Mouse (Mus musculus) liver, adult 2 months (tissue): Measurements from ENCODE around the gene Serpinc1. TPM values are rescaled to one million over a fixed set of nuclear protein-coding genes. Genes with fewer than 3 reads are reported as not detected.

Experiments used
- DNase-seq: peaks from one replicate; pipeline ENCODE4 v3.0.0-alpha.2; 2011; ENCODE audit warnings: low read depth, low spot score; ENCODE audit errors: extremely low read depth
- H3K27ac ChIP-seq: fragments of 200-500 bp; replicated peaks from 2 replicates; pipeline ENCODE4 v1.5.1; 2012; ENCODE audit warnings: low read depth, mild to moderate bottlenecking, control low read depth, inconsistent platforms, low read length; ENCODE audit not compliant: insufficient read depth
- H3K27me3 ChIP-seq: fragments of 200-500 bp; 2 replicates; pipeline ENCODE4 v1.6.1; 2012; ENCODE audit warnings: mild to moderate bottlenecking, moderate library complexity, low read length, inconsistent platforms; ENCODE audit not compliant: control insufficient read depth, insufficient read depth
- H3K36me3 ChIP-seq: fragments of 200-500 bp; 2 replicates; pipeline ENCODE4 v1.6.1; 2012; ENCODE audit warnings: low read length, inconsistent platforms; ENCODE audit not compliant: control insufficient read depth, insufficient read depth
- H3K4me1 ChIP-seq: fragments of 200-500 bp; 2 replicates; pipeline ENCODE4 v1.6.1; 2011; ENCODE audit warnings: low read length; ENCODE audit not compliant: control insufficient read depth, insufficient read depth
- H3K4me3 ChIP-seq: fragments of 200-500 bp; 2 replicates; pipeline ENCODE4 v1.5.1; 2011; ENCODE audit warnings: low read depth, mild to moderate bottlenecking, control low read depth, low read length, moderate library complexity; ENCODE audit not compliant: insufficient read depth
- H3K79me2 ChIP-seq: fragments of 200-500 bp; 2 replicates; pipeline ENCODE4 v1.6.1; 2012; ENCODE audit warnings: inconsistent platforms, mild to moderate bottlenecking, low read length, moderate library complexity; ENCODE audit not compliant: control insufficient read depth, insufficient read depth
- H3K9ac ChIP-seq: fragments of 200-500 bp; 2 replicates; pipeline ENCODE4 v1.6.1; 2012; ENCODE audit warnings: low read depth, mild to moderate bottlenecking, control low read depth, inconsistent platforms, low read length
- CTCF ChIP-seq: fragments of 200-500 bp; IDR thresholded peaks from 2 replicates; pipeline ENCODE4 v1.5.1; 2011; ENCODE audit warnings: low read depth, low read length, control low read depth
- POLR2A ChIP-seq: fragments of 200-500 bp; IDR thresholded peaks from 2 replicates; pipeline ENCODE4 v1.6.1; 2011; ENCODE audit warnings: low read length, control low read depth; ENCODE audit not compliant: insufficient read depth; ENCODE audit errors: extremely low read depth
- WGBS: fragments of 180-500 bp; shearing (Covaris S2); methylation state at CpG from one replicate; pipeline ENCODE4 v1.1.7; 2018; 5-methylcytosine and 5-hydroxymethylcytosine counted together
- polyA plus RNA-seq: library from polyadenylated mRNA; depleted of rRNA; stranded (reverse); fragments of >200 nt; gene quantifications from 2 replicates; pipeline ENCODE4 v1.2.3, GENCODE M21; 2012; rRNA removed
- total RNA-seq: library from RNA; depleted of rRNA; stranded (reverse); fragments of >200 nt; gene quantifications from 2 replicates; pipeline ENCODE4 v1.2.3, GENCODE M21; 2014; rRNA removed

The Serpinc1 gene
- total and polyA plus RNA-seq, 2 experiments: 3,274 to 5,808 TPM

DNA sequence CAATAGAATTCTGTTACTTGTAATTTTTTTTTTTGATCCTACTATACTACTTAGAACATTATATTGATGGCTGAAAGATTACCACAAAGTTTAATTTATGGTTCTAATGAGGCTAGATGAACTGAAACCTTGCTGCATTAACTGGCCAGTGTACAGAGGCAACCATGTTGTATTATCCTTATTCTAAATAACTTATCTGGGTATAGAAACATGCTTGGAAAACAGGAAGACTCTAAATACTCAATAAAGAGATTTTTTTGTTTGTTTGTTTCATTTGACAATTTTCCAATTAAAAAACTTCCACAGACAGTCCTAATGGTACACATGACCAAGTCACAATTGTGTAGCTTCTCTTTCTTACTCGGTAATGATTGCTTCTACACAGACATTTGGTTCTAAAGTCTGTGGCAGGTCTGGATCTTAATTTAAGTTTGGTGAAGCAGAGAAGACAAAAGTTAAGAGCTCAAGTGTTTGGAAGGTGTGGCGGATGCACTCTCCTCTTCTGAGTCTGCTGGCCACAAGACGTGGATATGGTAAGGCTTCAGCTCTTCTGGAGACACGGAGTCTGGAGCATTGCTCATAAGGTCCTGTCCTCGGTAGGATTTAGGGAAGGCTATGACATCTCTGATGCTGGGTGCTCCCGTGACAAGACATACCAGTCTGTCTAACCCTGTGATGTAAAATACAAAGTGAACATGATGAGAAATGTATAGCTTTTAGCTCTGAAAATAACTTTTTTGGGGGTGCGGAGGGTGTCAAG, 63.1 kb downstream of the Serpinc1 start:
- 92% methylated on average over 7 of the region's 7 CpGs for WGBS
- H3K9ac ChIP-seq: no peak overlapping the region
- H3K4me1 ChIP-seq: peaks cover 10% of the 10 kb centered on the region; the same call in 1 of the 2 replicates
- DNase-seq: no peak
- no peak overlapping the region for H3K27ac ChIP-seq
- peaks cover 35% of the 10 kb centered on the region for H3K36me3 ChIP-seq
- TF ChIP-seq CTCF (no peak), POLR2A (no peak)
- no peaks in the 10 kb centered on the region for H3K27me3 ChIP-seq
- no peak overlapping the region for H3K4me3 ChIP-seq
- H3K79me2 ChIP-seq: no peaks in the 10 kb centered on the region

DNA sequence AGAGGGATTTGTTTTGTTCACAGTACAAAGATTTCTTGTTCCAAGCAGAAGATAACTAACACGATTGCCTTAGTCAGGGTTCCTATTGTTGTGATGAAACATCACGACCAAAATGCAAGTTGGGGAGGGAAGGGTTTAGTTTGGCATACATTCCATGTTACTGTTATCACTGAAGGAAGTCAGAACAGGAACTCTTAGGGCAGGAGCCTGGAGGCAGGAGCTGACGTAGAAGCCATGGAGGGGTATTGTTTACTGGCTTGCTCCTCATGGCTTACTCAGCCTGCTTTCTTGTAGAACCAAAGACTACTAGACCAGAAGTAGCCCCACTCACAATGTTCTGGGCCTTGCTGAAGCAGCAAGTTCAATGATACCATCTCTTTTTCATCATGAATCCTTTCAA, 68.6 kb downstream of the Serpinc1 start:
- no peak overlapping the region for H3K9ac ChIP-seq
- H3K4me3 ChIP-seq: no peak overlapping the region
- no peaks in the 10 kb centered on the region for H3K79me2 ChIP-seq
- no peak for DNase-seq
- H3K27me3 ChIP-seq: no peaks in the 10 kb centered on the region
- H3K36me3 ChIP-seq: peaks cover 24% of the 10 kb centered on the region
- H3K27ac ChIP-seq: no peak overlapping the region
- WGBS: 77% methylated on average over 3 of the region's 3 CpGs
- H3K4me1 ChIP-seq: no peaks in the 10 kb centered on the region
- no peak for TF ChIP-seq POLR2A
- no peak for TF ChIP-seq CTCF

Other genes with a start within 250 kb of the Serpinc1 start
- gene Rabgap1l, start 185.4 kb upstream of the Serpinc1 start, total RNA-seq: 64.6 and 78.7 TPM in 2 replicates
- gene Rabgap1l, start 185.4 kb upstream of the Serpinc1 start, polyA plus RNA-seq: 4.7 and 6.4 TPM in 2 replicates
- 13.1 and 14.9 TPM in 2 replicates for gene Rc3h1, start 72.2 kb upstream of the Serpinc1 start, total RNA-seq
- gene Rc3h1, start 72.2 kb upstream of the Serpinc1 start, polyA plus RNA-seq: 5.9 and 7.7 TPM in 2 replicates
- gene Zbtb37, start 56.3 kb downstream of the Serpinc1 start, total RNA-seq: 4.3 and 4.4 TPM in 2 replicates
- 0.33 and 0.97 TPM in 2 replicates for gene Zbtb37, start 56.3 kb downstream of the Serpinc1 start, polyA plus RNA-seq
- gene Dars2, start 92.1 kb downstream of the Serpinc1 start, total RNA-seq: 18.1 and 20.2 TPM in 2 replicates
- gene Dars2, start 92.1 kb downstream of the Serpinc1 start, polyA plus RNA-seq: 11.4 and 13.9 TPM in 2 replicates
- 7.0 and 9.5 TPM in 2 replicates for gene Cenpl, start 92.1 kb downstream of the Serpinc1 start, total RNA-seq
- 1.4 and 1.5 TPM in 2 replicates for gene Cenpl, start 92.1 kb downstream of the Serpinc1 start, polyA plus RNA-seq
- 6.7 and 6.8 TPM in 2 replicates for gene Klhl20, start 152.9 kb downstream of the Serpinc1 start, total RNA-seq
- 2.3 and 2.7 TPM in 2 replicates for gene Klhl20, start 152.9 kb downstream of the Serpinc1 start, polyA plus RNA-seq
- not detected in 2 replicates for gene Ankrd45, start 164.1 kb downstream of the Serpinc1 start, total RNA-seq
- gene Ankrd45, start 164.1 kb downstream of the Serpinc1 start, polyA plus RNA-seq: not detected in 2 replicates
- not detected in 2 replicates for gene Tex50, start 180.7 kb downstream of the Serpinc1 start, total RNA-seq
- 0.07 TPM in 1 of 2 replicates, not detected in the other for gene Tex50, start 180.7 kb downstream of the Serpinc1 start, polyA plus RNA-seq